Mouse (Mus musculus) left cerebral cortex, adult 8-10 months (tissue): ENCODE measurements around the gene Zbtb16. TPM values are rescaled to one million over a fixed set of nuclear protein-coding genes. Genes with fewer than 3 reads are reported as not detected.

Experiments
- DNase-seq, 2 experiments: peaks; one replicate each; pipeline ENCODE4 v3.0.0; 2022; ENCODE audit warnings: low spot score in 2 of 2
- total RNA-seq, 4 experiments: library from RNA; stranded (reverse); gene quantifications; 2 replicates each; pipeline ENCODE4 v1.2.4; 2022

Gene Zbtb16
- total RNA-seq, result 10 to 100 TPM; 66.8 to 72.0 (median 69.8) TPM

DNA sequence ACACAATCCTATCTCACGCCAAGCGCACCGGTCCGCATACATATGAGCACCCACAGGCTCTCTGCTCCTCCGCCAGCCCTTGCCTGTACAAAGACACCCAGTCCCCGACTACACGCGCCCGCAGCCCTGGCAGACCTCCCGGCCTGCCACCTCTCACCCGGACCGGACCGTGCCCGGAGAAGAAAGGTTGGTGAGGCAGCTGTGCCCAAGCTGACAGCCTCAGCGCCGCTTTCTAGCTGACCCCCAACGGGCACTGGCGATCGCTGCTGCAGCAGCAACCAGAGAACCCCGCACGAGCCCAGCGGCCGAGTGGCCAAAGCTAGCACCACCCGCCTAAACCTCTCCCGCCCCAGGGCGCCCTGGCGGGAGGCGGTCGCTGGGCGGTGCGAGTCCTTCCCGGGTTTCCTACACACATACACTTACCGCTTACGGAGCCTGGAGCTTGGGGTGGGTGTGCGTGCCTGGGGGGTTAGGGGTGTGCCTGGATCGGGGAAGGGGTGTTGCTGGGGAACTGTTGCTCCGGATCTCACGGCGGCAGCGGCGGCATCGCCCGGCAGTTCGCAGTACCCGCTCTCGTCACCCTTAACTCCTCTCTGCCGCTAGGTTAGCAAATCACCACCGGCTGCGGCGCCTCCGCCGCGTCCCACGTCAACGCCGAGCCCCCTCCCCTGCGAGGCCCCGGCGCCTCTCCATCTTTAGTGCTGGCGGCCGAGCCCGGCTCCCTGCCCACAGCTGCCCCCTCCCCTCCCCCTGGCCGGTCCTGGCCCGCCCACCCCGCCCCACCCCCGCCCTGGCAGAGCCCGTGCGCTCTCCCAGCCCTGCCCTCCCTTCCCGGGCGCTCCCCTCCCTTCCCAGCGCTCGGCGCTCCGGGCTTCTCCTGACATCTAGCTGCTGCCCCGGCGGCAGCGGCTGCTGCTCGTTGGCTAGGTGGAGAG, at the start of gene Zbtb16:
Zbtb16 (minus strand) TSS at position 592 of the 935 bp plus-strand sequence.
- peak; percentile 64 to 74 for DNase-seq

DNA sequence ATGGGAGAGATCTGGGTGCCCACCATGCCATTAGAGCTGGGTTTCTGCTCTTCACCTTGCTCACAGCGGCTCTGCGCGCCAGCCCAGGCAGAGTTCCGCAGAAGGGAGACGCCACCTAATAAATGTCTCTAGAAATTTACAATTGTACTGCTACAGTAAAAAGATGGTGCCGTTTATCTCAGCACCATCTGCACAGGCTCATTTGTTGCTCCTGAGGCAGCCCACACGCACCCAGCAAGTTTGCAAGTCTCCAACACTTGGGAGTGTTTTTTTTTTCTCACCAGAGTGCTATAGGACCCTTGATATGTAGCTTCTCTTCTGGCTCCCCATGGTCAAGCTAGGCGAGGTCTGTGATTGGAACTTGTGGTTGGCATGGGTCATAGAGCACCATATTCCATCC, 36.9 kb upstream of the Zbtb16 start:
- peak in 1 of 2 experiments; percentile 18 for DNase-seq

DNA sequence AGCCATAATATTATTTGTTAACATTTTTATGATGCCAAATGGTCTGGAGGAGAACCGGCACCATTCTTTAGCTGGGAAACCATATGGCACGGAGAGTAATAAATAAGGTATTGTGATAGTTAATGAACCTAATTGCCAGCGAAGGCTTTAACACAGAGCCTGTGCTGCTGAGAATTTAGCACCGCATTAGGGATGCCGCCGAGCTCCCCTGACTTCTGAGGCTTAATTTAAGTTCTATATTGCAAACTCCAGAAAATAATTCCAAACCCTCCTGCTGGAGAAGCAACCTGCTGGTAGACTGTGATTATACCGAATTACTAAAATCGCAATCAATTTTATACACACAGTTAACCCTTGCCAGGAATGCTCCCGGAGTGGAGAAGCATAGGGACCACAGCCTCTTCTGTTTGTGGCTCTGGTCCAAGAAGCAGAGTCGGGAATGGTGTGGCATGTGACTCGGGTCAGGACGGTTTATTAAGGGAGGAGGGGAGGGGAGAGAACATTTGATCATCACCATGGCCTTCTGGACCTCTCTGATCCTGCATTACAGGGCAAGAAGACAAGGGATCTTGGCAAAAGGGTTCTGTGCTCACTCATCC, 30.6 kb upstream of the Zbtb16 start:
- no peak for DNase-seq

DNA sequence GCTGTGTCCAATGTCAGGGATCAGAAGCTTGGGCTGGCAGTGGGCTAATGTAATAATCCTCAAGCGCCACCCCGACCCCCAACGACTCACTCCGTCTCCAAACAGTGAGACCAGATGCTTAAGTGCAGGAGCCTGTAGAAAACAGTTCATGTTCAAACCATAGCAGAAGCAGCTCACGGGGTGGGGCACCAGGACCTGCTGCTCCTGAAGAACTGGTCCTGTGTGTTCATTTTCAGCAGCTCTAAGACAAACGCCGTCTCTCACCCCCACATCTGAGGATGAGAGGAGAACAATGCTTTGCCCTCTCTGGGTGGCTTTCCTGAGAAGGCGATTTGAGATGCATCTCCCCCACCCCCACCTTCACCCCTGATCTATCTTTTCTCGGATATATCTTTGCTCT, 29.2 kb upstream of the Zbtb16 start:
- no peak for DNase-seq

DNA sequence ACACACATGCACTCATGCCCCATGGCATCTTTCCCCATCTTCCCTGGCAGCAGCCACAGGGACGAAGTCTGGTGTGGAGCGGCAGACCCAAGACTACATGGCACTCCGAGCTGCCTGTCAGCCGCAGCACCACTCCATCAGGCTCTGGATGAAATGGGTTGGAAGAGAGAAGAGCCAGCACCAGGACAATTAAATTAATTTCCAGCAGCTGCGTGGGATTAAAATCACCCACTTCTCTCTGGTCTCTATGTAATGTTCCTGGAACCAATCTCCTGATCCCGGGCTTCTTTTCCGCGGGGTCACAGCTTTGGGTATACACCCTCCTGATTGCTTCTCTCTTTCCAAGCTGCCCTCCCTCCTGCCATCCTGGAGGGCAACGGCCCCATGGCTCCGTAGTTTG, 25.5 kb upstream of the Zbtb16 start:
- no peak for DNase-seq

DNA sequence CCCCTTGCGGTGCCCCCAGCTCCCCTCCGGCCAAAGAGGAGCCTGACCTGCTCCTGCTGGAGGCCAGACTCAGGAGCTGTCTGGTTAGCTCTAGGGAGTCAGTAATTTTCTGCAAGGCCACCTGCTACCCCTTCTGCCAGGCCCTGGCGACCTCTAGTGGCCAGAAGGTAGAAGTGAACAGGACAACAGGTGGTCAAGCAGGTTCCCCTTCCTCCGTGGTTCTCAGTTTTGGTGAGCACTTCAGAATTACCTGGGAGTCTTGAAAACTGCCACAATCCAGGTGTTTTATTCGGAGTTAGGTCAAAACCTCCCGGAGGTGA, 24.5 kb upstream of the Zbtb16 start:
- peak in 1 of 2 experiments; percentile 46 for DNase-seq

DNA sequence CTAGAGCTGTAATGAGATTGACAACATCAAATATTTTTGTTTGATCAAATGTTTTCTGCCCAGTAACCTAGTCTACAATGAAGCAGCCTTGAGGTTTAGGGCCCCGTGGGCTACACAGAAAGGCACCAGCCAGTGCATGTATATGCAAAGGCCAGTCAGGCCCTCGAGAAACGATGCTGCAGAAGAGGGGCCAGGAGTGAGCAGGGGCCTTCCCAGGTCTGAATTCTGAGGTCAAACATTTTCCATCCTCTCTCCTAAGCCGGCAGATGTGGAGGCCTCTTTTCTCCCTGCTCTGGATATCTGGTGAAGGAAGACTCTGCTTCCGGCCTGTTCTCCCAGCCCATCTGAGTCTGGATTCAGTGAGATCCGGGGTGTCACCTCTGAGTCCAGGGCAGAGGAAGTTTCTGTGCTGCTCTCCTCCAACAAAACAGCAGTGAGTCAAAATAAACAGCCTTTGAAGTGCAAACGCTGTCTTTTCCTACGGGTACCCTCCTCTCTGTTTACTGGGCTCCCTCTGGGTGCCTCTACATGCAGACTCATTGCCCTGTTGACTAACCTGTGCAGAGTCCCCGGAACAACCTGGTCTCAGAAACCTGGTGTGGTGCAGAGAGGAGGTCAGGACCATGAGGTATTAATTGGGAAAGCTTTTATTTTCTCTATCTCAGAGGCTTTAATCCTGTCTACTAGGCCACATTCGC, 24.0 kb upstream of the Zbtb16 start:
- DNase-seq, result no peak

DNA sequence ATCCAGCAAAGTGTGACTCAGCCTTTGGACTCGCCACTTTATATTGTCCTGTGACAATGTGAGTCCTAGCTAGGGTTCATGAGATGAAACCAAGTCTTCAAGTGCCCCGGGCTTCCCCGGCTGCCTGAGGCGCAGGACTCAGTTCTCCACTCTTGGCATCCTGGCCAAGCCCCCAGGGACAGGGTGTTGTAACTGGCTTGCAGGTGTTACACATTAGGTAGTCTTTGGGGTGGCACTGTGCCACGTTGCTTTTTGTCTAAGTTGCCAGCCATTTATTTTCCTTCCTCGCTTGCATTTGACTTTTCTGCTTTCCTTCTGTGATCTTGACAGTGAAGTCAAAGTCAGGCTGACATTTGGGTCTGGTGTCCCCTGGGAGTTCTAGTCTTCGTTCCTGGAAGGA, 21.9 kb upstream of the Zbtb16 start:
- DNase-seq, result no peak

DNA sequence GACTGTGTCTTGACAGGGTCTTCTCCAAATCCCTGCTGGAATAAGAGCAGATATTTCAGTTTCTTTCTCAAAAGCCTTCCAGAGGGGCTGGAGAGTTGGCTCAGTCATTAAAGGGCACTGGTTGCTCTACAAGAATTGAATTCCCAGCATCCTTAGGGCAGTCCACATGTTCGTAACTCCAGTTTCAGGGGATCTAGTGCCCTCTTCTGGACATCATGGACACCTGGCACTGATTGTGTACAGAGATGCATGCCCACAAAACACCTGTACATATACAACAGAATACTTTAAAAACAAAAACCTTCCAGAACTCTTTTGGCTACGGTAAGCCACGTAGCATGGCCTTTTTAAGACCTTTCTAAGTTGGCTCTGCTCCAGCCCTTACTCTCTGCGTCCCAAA, 20.2 kb upstream of the Zbtb16 start:
- DNase-seq, result no peak

DNA sequence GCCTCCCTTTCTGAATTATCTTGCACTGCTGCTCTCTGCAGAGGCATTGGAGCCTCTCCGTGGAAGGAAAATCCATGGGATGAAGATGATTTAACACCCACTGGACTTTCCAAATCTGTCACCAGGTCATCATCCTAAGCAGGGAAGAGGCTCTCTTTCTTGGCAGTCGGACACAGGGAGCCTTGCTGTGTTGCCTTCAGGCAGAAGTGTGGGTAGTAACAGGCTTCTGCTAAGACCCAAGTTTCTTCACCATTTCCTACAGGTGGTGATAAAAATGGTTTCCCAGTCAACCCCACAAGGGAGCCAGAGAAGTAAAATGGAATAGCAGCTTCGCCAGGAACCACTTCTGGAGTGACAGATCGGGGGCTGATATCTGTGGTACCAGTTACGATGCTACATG, 13.5 kb upstream of the Zbtb16 start:
- DNase-seq, result no peak

DNA sequence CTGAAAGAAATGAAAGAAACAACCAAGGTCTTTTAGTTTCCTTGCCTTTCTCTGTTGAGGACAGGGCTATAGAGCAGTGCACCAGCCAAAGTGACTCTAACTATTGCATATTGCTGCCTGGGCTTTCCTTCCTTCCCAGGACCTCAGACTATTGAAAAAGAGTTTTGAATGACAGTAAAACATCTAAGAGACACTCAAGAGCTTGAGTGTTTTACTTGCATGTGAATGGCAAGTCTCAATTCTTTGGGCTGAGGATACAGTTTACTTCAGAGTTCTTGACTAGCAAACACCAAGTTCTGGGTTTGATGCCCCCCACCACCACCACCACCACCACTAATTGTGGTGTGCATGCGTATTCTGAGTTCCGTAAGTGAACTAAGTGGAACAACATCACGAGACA, 3.5 kb upstream of the Zbtb16 start:
- DNase-seq, result no peak

DNA sequence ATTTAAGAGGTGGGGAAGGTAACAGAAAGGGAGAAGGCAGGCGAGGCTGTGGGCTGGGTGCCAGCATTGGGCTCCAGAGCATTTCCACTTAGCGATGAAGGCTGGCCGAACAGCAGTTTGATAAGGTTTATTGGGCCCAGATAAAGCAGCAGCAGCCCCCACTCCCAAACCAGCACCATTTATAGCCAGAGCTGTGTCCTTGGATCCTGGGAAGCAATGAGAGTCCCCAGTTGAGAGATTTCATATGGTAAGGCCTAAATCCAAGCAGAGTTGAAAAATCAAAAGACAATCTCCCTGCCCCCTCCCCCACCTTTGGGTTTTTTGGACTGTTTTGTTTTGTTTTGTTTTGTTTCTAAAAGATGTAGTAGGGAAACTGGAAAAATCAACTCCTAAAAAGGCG, 2.3 kb upstream of the Zbtb16 start:
- no peak for DNase-seq

DNA sequence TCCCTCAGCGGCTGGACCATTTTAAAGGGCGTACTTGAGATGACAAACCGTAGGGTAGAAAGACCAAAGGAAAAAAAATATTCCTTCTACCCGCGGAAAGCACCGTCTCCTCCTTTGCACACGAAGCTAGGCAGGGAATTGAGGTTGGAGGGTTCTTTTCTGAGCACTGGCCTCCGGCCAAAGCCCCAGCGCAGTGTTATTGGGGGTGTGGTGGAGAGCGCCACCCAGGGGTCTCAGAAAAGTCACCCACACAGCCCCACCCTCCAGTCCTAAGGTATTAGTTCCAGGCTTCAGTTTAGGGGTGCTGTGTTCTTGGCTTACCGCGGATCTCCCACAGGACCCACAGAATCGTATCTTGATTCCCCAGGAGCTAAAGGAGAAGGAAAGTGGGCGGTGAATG, 1.2 kb upstream of the Zbtb16 start:
- no peak for DNase-seq

DNA sequence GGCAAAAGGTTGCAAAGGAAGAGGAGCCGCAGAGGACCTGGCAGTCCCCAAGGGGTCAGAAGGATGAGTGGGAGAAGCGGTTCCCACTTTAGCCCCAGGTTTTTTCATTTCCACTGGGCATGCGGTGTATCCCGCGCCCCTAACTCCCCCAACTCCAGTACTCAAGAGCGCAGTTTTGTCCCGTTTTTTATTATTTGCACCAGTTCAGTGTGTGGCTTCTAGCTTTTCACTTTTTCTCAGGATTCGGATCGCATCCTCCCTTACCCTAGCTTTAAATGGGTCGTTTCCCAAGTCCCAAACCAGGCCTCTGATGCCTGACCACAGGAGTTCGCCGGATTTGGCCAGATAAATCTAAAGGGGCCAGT, 526 bp upstream of the Zbtb16 start:
- no peak for DNase-seq

DNA sequence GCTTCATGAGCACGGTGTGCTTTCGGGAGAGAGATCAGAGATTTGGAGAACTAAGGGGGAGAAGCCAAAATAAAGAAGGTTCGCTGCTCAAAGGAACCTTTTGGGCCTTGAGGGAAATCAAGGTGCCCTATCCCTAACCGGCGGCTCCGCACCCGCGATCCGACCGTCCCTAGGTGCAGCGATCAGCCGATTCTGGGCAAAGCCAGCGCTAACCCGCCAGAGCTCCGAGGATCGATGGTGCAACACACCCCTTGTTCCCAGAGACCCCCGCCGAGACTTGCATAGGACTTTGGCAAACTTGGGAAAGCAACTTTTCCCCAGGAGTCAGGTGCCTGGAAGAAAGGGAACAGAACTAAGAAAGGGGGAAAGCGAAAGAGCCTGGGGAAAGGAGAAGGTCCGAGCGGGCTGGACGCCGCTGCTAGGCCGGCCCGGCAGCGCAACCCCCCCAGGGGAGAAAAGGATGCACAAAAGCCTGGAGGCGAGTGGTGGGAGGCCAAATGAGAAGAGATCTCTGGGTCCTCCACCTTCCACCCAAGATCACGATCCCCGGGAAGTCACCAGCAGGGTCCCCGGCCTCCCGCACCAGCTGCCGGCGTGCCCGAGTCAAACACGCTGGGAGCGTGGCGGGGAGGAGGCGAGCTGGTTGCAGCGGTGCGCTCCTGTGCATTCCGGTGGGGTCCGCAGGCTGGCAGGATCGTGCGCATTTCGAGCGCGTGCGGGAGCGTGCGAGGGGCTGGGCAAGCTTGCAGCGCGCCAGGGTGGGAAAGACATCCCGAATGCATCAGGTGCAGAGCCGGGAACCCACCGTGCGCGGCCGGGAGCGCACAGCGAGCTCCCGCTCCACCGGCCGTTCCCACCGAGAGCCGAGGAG, 1.2 kb downstream of the Zbtb16 start:
- DNase-seq, result no peak

DNA sequence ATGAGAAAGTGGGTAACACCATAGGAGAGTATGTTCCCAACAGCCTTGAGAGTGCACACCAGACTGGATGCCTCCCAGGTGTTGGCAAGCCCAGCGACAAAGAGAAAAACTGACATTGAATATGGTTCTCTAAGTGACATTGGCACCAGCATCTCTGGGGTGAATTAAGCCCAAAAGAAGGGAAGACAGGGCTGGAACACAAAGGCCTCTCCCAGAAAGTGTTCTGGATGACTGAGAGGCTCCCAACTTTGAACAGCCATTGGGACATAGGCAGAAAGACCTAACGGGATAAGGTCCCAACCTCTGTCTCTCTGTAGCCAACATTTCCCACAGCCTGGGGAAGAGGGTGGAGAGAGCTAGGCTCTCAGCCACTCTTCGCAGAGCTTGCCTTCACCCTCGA, 2.0 kb downstream of the Zbtb16 start:
- DNase-seq, result no peak

DNA sequence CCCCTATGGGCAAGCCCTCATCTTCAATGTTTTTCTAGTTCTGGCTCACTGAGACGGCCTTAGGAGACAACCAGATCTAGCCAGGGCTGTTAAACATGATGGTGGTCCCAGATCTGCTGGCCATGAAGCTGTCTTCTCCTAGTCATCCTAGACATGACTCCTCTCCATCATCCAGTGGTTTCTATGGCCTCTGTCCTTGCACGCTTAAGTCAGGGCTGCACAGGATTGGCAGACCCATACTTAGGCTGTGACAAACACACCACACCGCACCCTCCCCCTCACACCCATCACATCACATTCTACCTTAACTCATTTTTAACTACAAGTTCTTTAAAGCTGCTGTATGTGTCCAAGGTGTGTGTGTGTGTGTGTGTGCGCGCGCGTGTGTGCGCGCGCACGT, 2.5 kb downstream of the Zbtb16 start:
- DNase-seq, result no peak

DNA sequence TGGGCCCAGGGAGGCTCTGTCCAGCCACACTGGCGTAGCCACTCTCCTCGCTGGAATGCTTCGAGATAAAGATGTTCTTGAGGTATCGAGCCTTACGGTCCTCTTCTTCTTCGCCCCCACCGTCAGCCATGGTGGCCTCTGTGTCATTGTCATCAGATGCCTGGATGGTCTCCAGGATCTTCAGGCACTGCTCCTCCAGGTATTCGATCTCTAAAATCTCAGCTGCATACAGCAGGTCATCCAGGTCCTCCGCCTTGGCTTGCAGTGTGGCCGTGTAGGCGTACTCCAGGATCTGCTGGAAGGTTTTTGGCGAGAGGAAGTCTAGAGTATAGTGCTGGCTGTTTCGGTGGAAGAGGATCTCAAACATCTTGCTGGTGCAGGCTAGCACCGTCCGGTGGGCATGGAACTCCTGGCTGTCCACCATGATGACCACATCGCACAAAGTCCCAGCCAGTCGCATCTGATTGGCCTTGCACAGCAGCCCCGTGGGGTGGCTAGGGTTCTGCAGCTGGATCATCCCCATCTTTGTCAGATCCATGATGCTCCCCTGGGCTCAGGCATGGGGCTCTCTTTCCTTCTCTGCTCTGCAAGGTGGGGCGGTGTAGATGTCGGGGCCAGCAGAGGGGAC, 3.4 kb downstream of the Zbtb16 start:
- DNase-seq, result no peak

DNA sequence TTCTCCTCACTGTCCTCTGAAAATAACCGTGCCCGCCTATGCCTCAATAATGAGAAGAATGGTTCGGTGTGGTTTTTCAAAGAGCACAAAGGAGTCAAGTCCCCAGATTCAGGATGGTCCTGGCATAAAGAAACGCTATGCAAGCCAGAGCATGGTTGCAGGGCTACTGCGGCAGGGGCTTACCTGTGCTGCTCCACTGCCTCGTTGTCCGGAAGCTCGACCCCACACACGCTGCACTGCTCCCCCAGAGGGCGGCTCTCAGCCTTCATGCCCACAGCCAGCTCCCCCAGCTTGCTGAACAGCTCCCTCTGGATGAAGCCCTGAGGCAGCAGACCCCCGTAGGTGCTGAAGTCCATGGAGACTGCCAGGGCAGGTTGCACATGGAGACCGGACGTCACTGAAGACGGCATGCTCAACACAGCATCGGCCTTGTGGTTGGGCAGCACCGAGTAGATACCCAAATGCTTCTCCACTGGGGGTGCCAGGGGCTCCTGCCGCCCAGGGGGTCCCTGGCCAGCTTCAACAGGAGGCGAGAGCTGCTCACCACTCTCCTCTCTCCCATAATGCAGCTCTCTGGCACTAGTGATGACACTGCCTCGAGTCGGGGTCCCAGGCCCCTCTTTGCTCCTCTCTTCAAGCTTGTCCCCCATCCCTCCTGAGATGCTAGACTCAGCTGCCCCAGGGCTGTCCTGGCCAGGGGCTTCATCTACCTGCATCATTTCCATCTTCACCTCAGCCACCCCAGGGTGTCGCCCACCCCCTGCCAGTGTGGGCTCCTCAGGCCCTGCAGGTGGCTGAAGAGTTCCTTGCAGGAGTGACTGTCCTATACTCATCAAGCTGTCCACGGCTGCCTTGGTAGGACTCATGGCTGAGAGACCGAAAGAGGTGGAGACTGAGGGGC, 4.2 kb downstream of the Zbtb16 start:
- no peak for DNase-seq

DNA sequence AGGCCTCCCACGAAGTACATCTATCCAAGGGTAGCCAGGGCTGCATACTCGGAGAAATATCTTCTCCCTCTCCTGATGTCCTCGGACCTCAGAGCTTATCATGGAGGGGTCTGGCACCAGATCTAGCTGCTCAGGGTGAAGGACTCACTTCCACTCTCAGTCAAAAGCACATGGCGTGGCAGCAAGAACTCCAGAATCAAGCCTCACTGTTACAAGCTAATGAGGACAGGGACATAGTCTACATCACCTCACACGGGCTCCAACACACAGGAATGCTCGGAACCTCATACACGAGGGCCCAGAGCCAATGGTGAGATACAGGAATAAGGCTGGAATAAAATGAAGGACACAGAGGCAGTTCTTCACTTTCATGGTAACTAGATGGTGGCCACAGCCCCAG, 7.2 kb downstream of the Zbtb16 start:
- no peak for DNase-seq
